Mouse (Mus musculus) olfactory bulb, adult 2 months (tissue): ENCODE data around the gene Gm28038.

Experiments
- CTCF ChIP-seq: fragments of 200-500 bp; IDR thresholded peaks from 2 replicates; pipeline ENCODE4 v1.5.1; 2012; ENCODE audit warnings: low read depth, mild to moderate bottlenecking, low read length, moderate library complexity; ENCODE audit not compliant: insufficient read depth
- POLR2A ChIP-seq: fragments of 200-500 bp; IDR thresholded peaks from 2 replicates; pipeline ENCODE4 v1.6.1; 2012; ENCODE audit warnings: mild to moderate bottlenecking, low read depth, low read length, moderate library complexity; ENCODE audit not compliant: insufficient read depth

DNA sequence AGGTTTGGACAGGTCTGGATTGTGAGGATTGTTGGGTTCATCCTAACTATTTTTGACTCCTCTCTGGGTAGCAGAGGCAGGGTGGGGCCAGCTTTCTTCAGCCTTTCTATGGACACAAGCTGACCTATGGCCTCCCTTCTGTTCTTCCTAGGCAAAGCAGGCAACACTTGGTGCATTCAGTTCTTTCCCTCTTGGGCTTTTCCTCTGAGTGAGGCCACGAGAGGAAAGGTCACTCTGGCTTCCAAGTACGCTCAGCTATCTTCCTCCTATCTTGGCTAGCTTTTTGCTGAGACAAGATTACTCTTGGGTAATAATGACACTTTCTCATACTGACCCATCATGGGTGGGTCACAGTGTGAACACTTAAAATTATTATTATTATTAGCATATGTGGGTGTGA, 2.4 kb downstream of the Gm28038 start:
- no peak for TF ChIP-seq CTCF
- TF ChIP-seq POLR2A = no peak
